Mouse (Mus musculus): Measurements from ENCODE around the gene Col6a6. TPM values are rescaled to one million over a fixed set of nuclear protein-coding genes. Genes with fewer than 3 reads are reported as not detected.
"Not testable (repeated sequence)": the region's sequence is repeated elsewhere in the genome, so short reads cannot be mapped to it uniquely, and the experiment has no call there.

The Col6a6 gene
- polyA plus RNA-seq, 1 experiment from 2014 or later, result 0.12 TPM

- H3K9ac ChIP-seq; H3K9me3 ChIP-seq; H3K27me3 ChIP-seq; H3K4me2 ChIP-seq; H3K4me3 ChIP-seq; H3K27ac ChIP-seq; ATAC-seq (ENCODE audit: low FRiP score): not testable (repeated sequence)
- Histone ChIP-seq H3K36me3 (peaks cover 18% of the 10 kb centered on the region), H3K4me1 (replicated peaks) (peaks cover 30% of the 10 kb centered on the region)
- 83% methylated on average over 6 of the region's 6 CpGs for WGBS
Observed at GRCm38 (mm10) chr9:105641377-105641776, 186.6 kb downstream of the Col6a6 start.

Other genes with a start within 250 kb of the Col6a6 start
- gene Pik3r4, start 185.2 kb downstream of the Col6a6 start, polyA plus RNA-seq (2015; fragmentation: Nextera tagmentation; extraction: Ambion mirVana), result 18.8 and 20.0 TPM in 2 replicates
- gene Col6a5, start 132.5 kb upstream of the Col6a6 start, polyA plus RNA-seq (2015; fragmentation: Nextera tagmentation; extraction: Ambion mirVana), result 0.10 TPM in 1 of 2 replicates, not detected in the other